Mouse (Mus musculus) MEL-GATA-1-ER (cell line): ENCODE measurements around the gene U90926.
A peak's percentile ranks its signal among the peaks of the same experiment; 100 is the strongest.
"Not testable (repeated sequence)": the region's sequence is repeated elsewhere in the genome, so short reads cannot be mapped to it uniquely, and the experiment has no call there.

Experiments
- DNase-seq: peaks from one replicate; pipeline ENCODE4 v3.0.0-alpha.2; 2012; ENCODE audit warnings: low read depth; ENCODE audit errors: extremely low read depth

The U90926 gene

GRCm38 (mm10) chr5:92218915-92219793 is 3.9 kb upstream of the U90926 start:
- peak; percentile 41 for DNase-seq

- no peak for DNase-seq
Measured at GRCm38 (mm10) chr5:92212231-92212630, 3.0 kb downstream of the U90926 start.

- DNase-seq, result no peak
Measured at GRCm38 (mm10) chr5:92210205-92210604, 5.0 kb downstream of the U90926 start.

GRCm38 (mm10) chr5:92206121-92206520 is 9.1 kb downstream of the U90926 start:
- no peak for DNase-seq

GRCm38 (mm10) chr5:92205706-92206105 is 9.5 kb downstream of the U90926 start:
- no peak for DNase-seq

- DNase-seq, result peak; percentile 90
Measured at GRCm38 (mm10) chr5:92205184-92205583, 10.0 kb downstream of the U90926 start.

- peak; percentile 61 for DNase-seq
Measured at GRCm38 (mm10) chr5:92204162-92205036, 10.8 kb downstream of the U90926 start.

GRCm38 (mm10) chr5:92198266-92198665 is 16.9 kb downstream of the U90926 start:
- DNase-seq, result no peak

- no peak for DNase-seq
Measured at GRCm38 (mm10) chr5:92196895-92197811, 18.1 kb downstream of the U90926 start.

- DNase-seq, result not testable (repeated sequence)
Measured at GRCm38 (mm10) chr5:92195716-92196115, 19.5 kb downstream of the U90926 start.

- no peak for DNase-seq
Measured at GRCm38 (mm10) chr5:92188881-92189483, 26.2 kb downstream of the U90926 start.

GRCm38 (mm10) chr5:92183071-92183830 is 32.0 kb downstream of the U90926 start:
- DNase-seq, result no peak

GRCm38 (mm10) chr5:92165976-92166375 is 49.2 kb downstream of the U90926 start:
- DNase-seq, result no peak
